Mouse (Mus musculus) liver, postnatal 0 days (tissue): ENCODE data around the gene Myo6. TPM values are rescaled to one million over a fixed set of nuclear protein-coding genes. Genes with fewer than 3 reads are reported as not detected.
A peak's percentile ranks its signal among the peaks of the same experiment; 100 is the strongest.

Experiments used
- ATAC-seq: fragments of 200-750 bp; cut with Nextera tagmentation; 2 replicates; pipeline ENCODE4 v1.8.0; 2017; ENCODE audit warnings: mild to moderate bottlenecking, moderate library complexity
- DNase-seq: peaks from one replicate; pipeline ENCODE4 v3.0.0-alpha.2; 2016
- H3K27ac ChIP-seq: fragments of 300-500 bp; sonication (generic); 2 replicates; pipeline ENCODE4 v1.5.1; 2014; ENCODE audit warnings: antibody characterized with exemption, moderate library complexity, mild to moderate bottlenecking, low read depth
- H3K27me3 ChIP-seq: fragments of 300-500 bp; sonication (generic); 2 replicates; pipeline ENCODE4 v1.6.1; 2014; ENCODE audit warnings: low read length, control low read depth, mixed read lengths; ENCODE audit not compliant: insufficient read depth
- H3K36me3 ChIP-seq: fragments of 300-500 bp; sonication (generic); replicated peaks from 2 replicates; pipeline ENCODE4 v1.6.1; 2014; ENCODE audit warnings: mild to moderate bottlenecking, control low read depth, low read length, moderate library complexity, mixed read lengths; ENCODE audit not compliant: insufficient read depth
- H3K4me1 ChIP-seq: fragments of 300-500 bp; sonication (generic); 2 replicates; pipeline ENCODE4 v1.6.1; 2014; ENCODE audit warnings: antibody characterized with exemption, mild to moderate bottlenecking, control low read depth; ENCODE audit not compliant: insufficient read depth
- H3K4me2 ChIP-seq: fragments of 300-500 bp; sonication (generic); 2 replicates; pipeline ENCODE4 v1.6.1; 2014; ENCODE audit warnings: low read depth, mild to moderate bottlenecking, low read length, moderate library complexity, mixed read lengths
- H3K4me3 ChIP-seq: fragments of 300-500 bp; sonication (generic); 2 replicates; pipeline ENCODE4 v1.5.1; 2014; ENCODE audit warnings: low read depth, low read length
- H3K9ac ChIP-seq: fragments of 300-500 bp; sonication (generic); replicated peaks from 2 replicates; pipeline ENCODE4 v1.6.1; 2014; ENCODE audit warnings: mild to moderate bottlenecking, moderate library complexity
- H3K9me3 ChIP-seq: fragments of 300-500 bp; sonication (generic); 2 replicates; pipeline ENCODE4 v1.6.1; 2016; ENCODE audit warnings: mild to moderate bottlenecking, control low read depth, low read length, mixed read lengths
- CTCF ChIP-seq: sonication (generic); IDR thresholded peaks from 2 replicates; pipeline ENCODE4 v1.5.1; 2016; ENCODE audit warnings: antibody characterized with exemption, low read depth
- EP300 ChIP-seq: IDR thresholded peaks from 2 replicates; pipeline ENCODE4 v1.6.1; 2016; ENCODE audit warnings: antibody characterized with exemption, low read depth, mild to moderate bottlenecking
- WGBS: fragments of 180-500 bp; shearing (Covaris S2); extraction: QIAGEN DNeasy Blood & Tissue Kit; methylation state at CpG from one replicate; pipeline ENCODE4 v1.1.7; 2014; ENCODE audit not compliant: insufficient replicate concordance; 5-methylcytosine and 5-hydroxymethylcytosine counted together
- polyA plus RNA-seq: library from polyadenylated mRNA; unstranded; fragments of >200 nt; fragmentation: Nextera tagmentation; extraction: Ambion mirVana; gene quantifications from 2 replicates; pipeline ENCODE4 v1.2.1, GENCODE M21; 2015

Gene Myo6
- polyA plus RNA-seq, 1 experiment from 2014 or later: 4.4 TPM

DNA sequence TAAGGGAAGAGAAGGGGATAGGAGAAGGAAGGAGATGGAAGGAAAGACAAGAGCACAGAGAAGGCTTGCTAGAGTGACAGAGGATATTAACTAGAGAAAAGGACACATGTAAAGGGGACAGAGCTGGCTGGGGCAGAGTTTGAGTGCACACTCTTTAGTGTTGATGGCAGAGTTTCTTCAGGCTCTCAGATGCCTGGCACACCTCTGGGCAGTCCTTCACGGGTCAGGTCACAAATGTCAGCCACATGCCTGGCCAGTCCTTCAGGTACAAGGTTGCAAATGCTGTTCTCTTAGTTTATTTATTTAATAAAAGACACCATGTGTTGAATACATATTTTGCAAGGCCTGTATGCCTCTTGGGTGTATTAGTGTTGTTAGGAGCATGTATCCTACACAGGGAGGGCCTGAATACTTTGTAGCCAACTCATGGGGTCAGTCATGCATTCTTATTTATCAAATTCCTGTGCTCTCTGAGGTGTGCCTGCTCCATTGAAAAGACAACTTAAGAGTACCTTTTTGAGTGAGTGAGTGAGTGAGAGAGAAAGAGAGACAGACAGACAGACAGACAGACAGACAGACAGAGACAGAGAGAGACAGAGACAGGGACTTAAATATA, 72.5 kb downstream of the Myo6 start:
- Histone ChIP-seq H3K4me3 (no peak overlapping the region), H3K9me3 (0 out of 2 replicates have a peak, but pooled peaks cover 3% of the 10 kb centered on the region), H3K36me3 (no peaks in the 10 kb centered on the region), H3K27me3 (no peaks in the 10 kb centered on the region), H3K4me1 (no peaks in the 10 kb centered on the region), H3K4me2 (no peak overlapping the region), H3K27ac (no peak overlapping the region), H3K9ac (no peak overlapping the region)
- DNase-seq (no peak), ATAC-seq (no peak)
- 77% methylated on average over 1 of the region's 1 CpGs for WGBS
- TF ChIP-seq EP300: no peak
- no peak for TF ChIP-seq CTCF

DNA sequence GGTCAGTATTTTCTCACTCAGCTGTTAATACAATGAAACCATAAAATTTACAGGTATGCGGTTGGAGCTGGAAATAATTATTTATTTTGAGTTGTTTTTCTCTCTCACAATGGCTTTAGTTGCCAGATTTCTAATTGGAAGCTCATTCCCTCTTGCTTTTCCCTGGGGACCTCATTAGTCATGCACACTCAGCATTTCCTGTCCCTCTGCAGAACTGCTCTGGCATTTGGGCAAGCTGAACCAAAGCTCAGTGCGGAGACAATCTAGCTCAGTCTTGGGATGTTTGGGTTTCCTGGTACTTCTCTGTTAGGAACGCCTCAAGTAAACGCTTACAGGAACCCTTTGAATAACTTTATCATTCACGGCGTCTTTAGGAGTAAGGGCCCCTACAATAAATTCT, 76.9 kb downstream of the Myo6 start:
- DNase-seq: no peak
- ATAC-seq: no peak
- TF ChIP-seq EP300: no peak
- TF ChIP-seq CTCF: no peak
- Histone ChIP-seq H3K27me3 (no peaks in the 10 kb centered on the region), H3K36me3 (no peaks in the 10 kb centered on the region), H3K4me3 (no peak overlapping the region), H3K4me2 (no peak overlapping the region), H3K27ac (no peak overlapping the region), H3K9ac (no peak overlapping the region), H3K4me1 (no peaks in the 10 kb centered on the region), H3K9me3 (0 out of 2 replicates have a peak, but pooled peaks cover 3% of the 10 kb centered on the region)
- 75% methylated on average over 6 of the region's 6 CpGs for WGBS

DNA sequence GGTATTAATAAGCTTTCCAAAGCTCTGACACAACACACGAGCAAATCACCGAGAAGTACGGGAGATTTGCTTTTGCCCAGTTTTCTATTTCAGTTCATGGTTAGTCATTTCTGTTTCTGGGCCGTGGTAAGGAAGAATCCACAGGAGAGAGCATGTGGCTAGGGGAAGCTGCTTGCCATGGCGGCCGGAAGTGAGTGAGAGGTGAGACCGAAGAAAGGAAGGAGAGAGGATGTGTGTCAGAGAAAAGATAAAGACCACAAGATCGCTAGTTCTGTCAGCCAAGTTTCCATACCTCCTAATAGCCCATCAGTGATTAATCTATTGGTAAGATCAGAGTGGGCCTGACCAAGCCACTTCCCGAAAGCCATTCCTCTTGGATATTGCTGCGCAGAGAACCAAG, 87.3 kb downstream of the Myo6 start:
- Histone ChIP-seq H3K27ac (no peak overlapping the region), H3K9me3 (no peaks in the 10 kb centered on the region), H3K27me3 (no peaks in the 10 kb centered on the region), H3K9ac (no peak overlapping the region), H3K4me2 (no peak overlapping the region), H3K4me1 (no peaks in the 10 kb centered on the region), H3K36me3 (no peaks in the 10 kb centered on the region), H3K4me3 (no peak overlapping the region)
- TF ChIP-seq CTCF (no peak), EP300 (no peak)
- ATAC-seq: no peak
- no peak for DNase-seq
- WGBS: 40% methylated on average over 10 of the region's 10 CpGs

DNA sequence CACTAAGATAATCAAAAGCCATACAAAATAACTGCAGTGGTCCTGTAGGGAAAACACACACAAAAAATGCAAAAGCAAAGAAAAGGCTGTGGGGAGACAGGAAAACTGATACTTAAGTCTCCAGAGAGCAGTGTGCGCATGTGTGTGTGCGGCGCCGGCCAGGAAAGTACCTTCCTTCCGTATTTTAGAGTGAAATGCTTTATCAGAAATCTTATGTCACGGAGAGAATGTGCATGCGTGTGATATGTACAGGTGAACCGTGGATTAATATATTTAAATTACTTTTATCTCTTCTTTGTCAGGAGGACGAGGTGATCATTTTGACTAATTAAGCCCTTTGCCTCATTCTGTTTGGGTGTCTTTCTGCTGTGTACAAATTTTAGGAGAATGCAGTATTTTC, 88.4 kb downstream of the Myo6 start:
- H3K4me1 ChIP-seq: no peaks in the 10 kb centered on the region
- no peak for DNase-seq
- no peak overlapping the region for H3K4me2 ChIP-seq
- no peak overlapping the region for H3K4me3 ChIP-seq
- H3K27me3 ChIP-seq: no peaks in the 10 kb centered on the region
- TF ChIP-seq EP300: no peak
- no peak for TF ChIP-seq CTCF
- no peak for ATAC-seq
- no peaks in the 10 kb centered on the region for H3K36me3 ChIP-seq
- H3K27ac ChIP-seq: no peak overlapping the region
- H3K9ac ChIP-seq: no peak overlapping the region
- H3K9me3 ChIP-seq: no peaks in the 10 kb centered on the region
- 65% methylated on average over 9 of the region's 9 CpGs for WGBS

DNA sequence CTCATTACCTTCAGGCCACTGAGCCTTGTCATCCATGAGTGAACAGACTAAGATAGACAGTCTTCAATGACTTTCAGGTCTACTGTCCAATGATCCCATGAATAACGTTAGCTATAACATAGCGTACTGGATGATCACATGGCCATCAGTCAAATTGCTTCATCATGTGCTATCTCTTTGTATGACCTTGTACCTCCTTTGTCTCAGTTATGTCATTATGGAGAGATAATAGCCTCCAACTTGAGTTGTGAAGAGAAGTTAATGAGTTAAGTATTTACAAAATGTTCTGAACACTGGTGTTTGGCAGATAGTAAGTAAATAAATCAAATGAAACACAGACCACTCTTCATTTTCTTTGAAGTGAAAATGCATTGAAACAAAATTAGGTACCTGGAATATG, 91.7 kb downstream of the Myo6 start:
- H3K9me3 ChIP-seq: no peaks in the 10 kb centered on the region
- no peak overlapping the region for H3K4me3 ChIP-seq
- H3K9ac ChIP-seq: no peak overlapping the region
- ATAC-seq: 0 out of 2 replicates have a peak, but pooled peaks have one; percentile 25
- TF ChIP-seq EP300: no peak
- no peak for TF ChIP-seq CTCF
- no peaks in the 10 kb centered on the region for H3K4me1 ChIP-seq
- no peak overlapping the region for H3K27ac ChIP-seq
- H3K4me2 ChIP-seq: no peak overlapping the region
- H3K36me3 ChIP-seq: no peaks in the 10 kb centered on the region
- H3K27me3 ChIP-seq: no peaks in the 10 kb centered on the region
- no peak for DNase-seq
- WGBS: 84% methylated on average over 2 of the region's 2 CpGs

DNA sequence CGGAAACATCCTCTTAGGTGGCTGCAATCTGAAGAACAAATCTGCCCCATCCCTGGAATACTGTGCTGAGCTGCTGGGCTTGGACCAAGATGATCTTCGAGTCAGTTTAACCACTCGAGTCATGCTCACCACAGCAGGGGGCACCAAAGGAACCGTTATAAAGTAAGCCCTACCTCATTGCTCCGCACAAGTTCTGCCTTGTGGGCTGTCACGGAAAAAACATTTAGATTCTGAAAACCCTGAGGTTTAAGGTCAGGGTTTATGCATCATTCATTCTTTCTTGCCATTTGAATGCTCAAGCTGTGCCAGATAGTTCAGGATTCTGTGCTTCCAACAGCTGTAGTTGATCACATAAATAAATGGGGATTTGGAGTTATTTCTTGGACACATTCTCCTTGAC, 93.6 kb downstream of the Myo6 start:
- no peaks in the 10 kb centered on the region for H3K9me3 ChIP-seq
- no peaks in the 10 kb centered on the region for H3K36me3 ChIP-seq
- H3K4me2 ChIP-seq: no peak overlapping the region
- no peak overlapping the region for H3K27ac ChIP-seq
- H3K4me3 ChIP-seq: no peak overlapping the region
- ATAC-seq (no peak), DNase-seq (no peak)
- H3K9ac ChIP-seq: no peak overlapping the region
- H3K27me3 ChIP-seq: no peaks in the 10 kb centered on the region
- no peaks in the 10 kb centered on the region for H3K4me1 ChIP-seq
- WGBS: 36% methylated on average over 6 of the region's 6 CpGs
- TF ChIP-seq EP300 (no peak), CTCF (0 out of 2 replicates have a peak, but pooled peaks have one; percentile 15)

DNA sequence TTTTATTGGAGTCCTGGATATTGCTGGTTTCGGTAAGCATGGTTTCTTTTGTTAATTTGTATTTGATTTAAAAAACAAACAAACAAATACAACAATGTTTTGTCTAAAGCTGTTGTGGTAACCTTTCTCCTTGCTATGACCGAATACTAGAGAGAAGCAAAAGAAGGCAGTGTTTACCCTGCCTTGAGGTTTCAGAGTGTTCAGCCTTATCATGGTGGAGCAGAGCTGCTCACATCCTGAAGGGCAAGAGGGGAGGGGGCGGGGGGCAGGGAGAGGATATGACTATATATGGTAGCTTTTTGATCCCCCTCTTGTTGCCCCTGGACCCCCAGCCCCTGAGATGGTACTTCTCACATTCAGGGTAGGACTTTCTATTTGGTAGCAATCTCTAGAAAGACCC, 96.1 kb downstream of the Myo6 start:
- H3K4me1 ChIP-seq: no peaks in the 10 kb centered on the region
- WGBS: 54% methylated on average over 3 of the region's 3 CpGs
- H3K27me3 ChIP-seq: no peaks in the 10 kb centered on the region
- no peak for TF ChIP-seq CTCF
- no peak overlapping the region for H3K4me3 ChIP-seq
- H3K4me2 ChIP-seq: no peak overlapping the region
- DNase-seq: no peak
- no peak overlapping the region for H3K9ac ChIP-seq
- no peak overlapping the region for H3K27ac ChIP-seq
- H3K36me3 ChIP-seq: 0 out of 2 replicates have a peak, but pooled peaks cover 4% of the 10 kb centered on the region
- ATAC-seq: no peak
- no peaks in the 10 kb centered on the region for H3K9me3 ChIP-seq
